Mouse (Mus musculus): ENCODE measurements around the gene 4930535I16Rik. TPM values are rescaled to one million over a fixed set of nuclear protein-coding genes. Genes with fewer than 3 reads are reported as not detected.

The 4930535I16Rik gene
- total RNA-seq, 2 experiments from 2014 or later, result not detected

- DNase-seq (ENCODE audit: low spot score in 2 of 2), result peak; percentile 100
- intact Hi-C loops (cut with DNase I), result no loop called here
Measured at GRCm38 (mm10) chr4:123916748-123917547, 874 bp downstream of the 4930535I16Rik start, which contains the start of gene Rragc. TSS of gene Rragc (plus strand) at chr4:123917446.

- DNase-seq (ENCODE audit: low spot score in 2 of 2), result no peak
- intact Hi-C loops (cut with DNase I), result no loop called here
Measured at GRCm38 (mm10) chr4:123912431-123912830, 5.4 kb downstream of the 4930535I16Rik start.

- intact Hi-C loops (cut with DNase I), result no loop called here
- no peak for DNase-seq (ENCODE audit: low spot score in 2 of 2)
Measured at GRCm38 (mm10) chr4:123911503-123911902, 6.3 kb downstream of the 4930535I16Rik start.

- DNase-seq (ENCODE audit: low spot score in 2 of 2), result no peak
- intact Hi-C loops (cut with DNase I), result no loop called here
Measured at GRCm38 (mm10) chr4:123905126-123905668, 12.6 kb downstream of the 4930535I16Rik start.

- DNase-seq (ENCODE audit: low spot score in 2 of 2), result peak; percentile 98 to 99
- intact Hi-C loops (cut with DNase I), result no loop called here
Measured at GRCm38 (mm10) chr4:123904333-123905125, 13.3 kb downstream of the 4930535I16Rik start, which contains the start of gene Mycbp. TSS of gene Mycbp (plus strand) at chr4:123904832.

- DNase-seq (ENCODE audit: low spot score in 2 of 2), result no peak
- intact Hi-C loops (cut with DNase I), result no loop called here
Measured at GRCm38 (mm10) chr4:123903432-123903831, 14.4 kb downstream of the 4930535I16Rik start.

GRCm38 (mm10) chr4:123898696-123899095, 19.1 kb downstream of the 4930535I16Rik start:
- peak in 1 of 2 experiments; percentile 65 for DNase-seq (ENCODE audit: low spot score in 2 of 2)
- intact Hi-C loops (cut with DNase I), result loop anchor here (2.0 kb wide), 2 partner anchors 80 to 140 kb away; no protein-coding TSS in a partner anchor

GRCm38 (mm10) chr4:123894295-123894694, 23.5 kb downstream of the 4930535I16Rik start:
- DNase-seq (ENCODE audit: low spot score in 2 of 2), result no peak
- intact Hi-C loops (cut with DNase I), result loop anchor here (5.0 kb wide), 1 partner anchor 62 kb away; no protein-coding TSS in a partner anchor

GRCm38 (mm10) chr4:123893726-123894125, 24.1 kb downstream of the 4930535I16Rik start:
- intact Hi-C loops (cut with DNase I), result loop anchor here (5.0 kb wide), 1 partner anchor 61 kb away; no protein-coding TSS in a partner anchor
- DNase-seq (ENCODE audit: low spot score in 2 of 2), result no peak

Other genes with a start within 250 kb of the 4930535I16Rik start
- 100 to 1,000 TPM; 211 to 227 TPM for gene Macf1, start 233.7 kb downstream of the 4930535I16Rik start, total RNA-seq (2021)
- 100 to 1,000 TPM; 187 to 196 TPM for gene Ndufs5, start 199.8 kb downstream of the 4930535I16Rik start, total RNA-seq (2021)
- 10 to 100 TPM; 63.3 to 66.8 TPM for gene Akirin1, start 167.7 kb downstream of the 4930535I16Rik start, total RNA-seq (2021)
- gene Rhbdl2, start 130.1 kb downstream of the 4930535I16Rik start, total RNA-seq (2021), result 1 to 10 TPM; 1.0 to 1.2 TPM
- not detected for gene 4933427I04Rik, start 58.3 kb downstream of the 4930535I16Rik start, total RNA-seq (2021)
- gene Mycbp, start 13.2 kb downstream of the 4930535I16Rik start, total RNA-seq (2021), result 10 to 100 TPM in 1 of 2 experiments, 1 to 10 TPM in 1; 10.0 to 11.1 TPM
- gene Rragc, start 576 bp downstream of the 4930535I16Rik start, total RNA-seq (2021), result 10 to 100 TPM; 52.2 to 53.1 TPM